Mouse (Mus musculus): ENCODE measurements around the gene Gpatch2l. TPM values are rescaled to one million over a fixed set of nuclear protein-coding genes. Genes with fewer than 3 reads are reported as not detected.

The Gpatch2l gene
- 10 to 100 TPM; 22.5 to 35.4 TPM for polyA plus RNA-seq (2017; shearing (Covaris generic))

DNA sequence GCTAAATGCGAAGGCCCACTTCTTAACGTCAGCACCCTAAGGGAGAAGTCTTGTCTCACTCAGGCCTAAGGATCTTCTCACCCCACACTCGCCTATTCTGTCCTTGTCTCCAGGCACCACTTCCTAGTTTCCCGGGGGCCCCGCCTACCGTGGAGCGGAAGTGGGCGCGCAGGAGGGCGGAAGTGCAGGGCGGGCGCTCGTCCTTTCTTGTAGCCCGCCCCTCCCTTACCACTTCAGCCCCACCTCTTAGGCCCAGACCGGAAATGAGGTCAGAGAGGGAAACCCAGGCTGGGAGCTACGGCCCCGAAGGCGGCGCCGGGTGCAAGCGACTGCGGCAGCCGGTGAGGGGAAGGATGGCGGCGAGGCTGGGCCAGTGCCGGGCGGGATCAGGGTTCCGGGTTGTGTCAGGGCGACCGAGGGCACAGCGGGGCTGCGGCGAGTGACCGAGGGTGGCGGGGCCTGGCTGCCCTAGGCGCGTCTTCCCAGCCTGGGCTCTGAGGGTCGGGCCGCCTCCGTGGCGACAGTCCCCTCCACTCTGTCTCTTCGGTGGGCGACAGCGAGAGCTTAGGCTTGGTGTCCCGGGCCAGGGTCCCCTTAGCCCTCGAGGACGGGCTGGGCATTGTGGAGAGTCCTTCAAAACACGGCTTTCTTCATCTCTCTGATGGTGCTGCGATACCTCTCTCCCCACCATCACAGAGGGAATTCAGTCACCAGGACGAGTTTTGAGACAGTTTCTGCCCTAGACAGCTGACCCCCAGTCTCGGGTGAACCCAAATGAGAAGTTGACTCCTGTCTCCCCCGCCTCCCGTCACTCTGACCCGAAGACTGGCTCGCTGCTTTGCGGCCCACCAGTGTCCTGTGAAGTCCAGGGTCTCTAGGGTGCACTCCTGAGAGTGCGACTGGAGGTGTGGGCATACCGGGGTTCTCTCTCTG, at the start of gene Gpatch2l:
Gene Gpatch2l, plus strand, starts transcription at position 255 of the 933 bp plus-strand sequence.
- peak; percentile 97 for ATAC-seq

DNA sequence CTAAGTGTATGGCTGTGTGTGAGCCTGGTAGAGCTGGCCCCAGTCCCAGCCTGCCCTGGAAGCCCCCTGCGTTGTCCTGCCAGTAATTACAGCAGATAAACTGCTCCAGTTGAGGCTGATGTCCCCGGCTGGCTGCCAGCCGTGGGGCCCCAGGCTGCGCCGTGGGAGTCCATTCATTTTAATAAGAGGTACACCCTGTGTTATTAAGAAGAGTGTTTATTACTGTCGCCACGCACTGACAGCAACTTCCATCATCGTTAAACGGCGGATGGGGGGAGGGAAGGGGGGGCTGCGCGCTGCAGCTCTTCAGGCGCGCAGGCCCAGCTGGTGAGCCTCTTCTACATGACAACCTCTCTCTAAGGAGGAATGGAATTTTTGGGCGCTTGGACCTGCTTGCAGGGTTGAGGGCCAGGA, 49.6 kb upstream of the Gpatch2l start:
- ATAC-seq: no peak

DNA sequence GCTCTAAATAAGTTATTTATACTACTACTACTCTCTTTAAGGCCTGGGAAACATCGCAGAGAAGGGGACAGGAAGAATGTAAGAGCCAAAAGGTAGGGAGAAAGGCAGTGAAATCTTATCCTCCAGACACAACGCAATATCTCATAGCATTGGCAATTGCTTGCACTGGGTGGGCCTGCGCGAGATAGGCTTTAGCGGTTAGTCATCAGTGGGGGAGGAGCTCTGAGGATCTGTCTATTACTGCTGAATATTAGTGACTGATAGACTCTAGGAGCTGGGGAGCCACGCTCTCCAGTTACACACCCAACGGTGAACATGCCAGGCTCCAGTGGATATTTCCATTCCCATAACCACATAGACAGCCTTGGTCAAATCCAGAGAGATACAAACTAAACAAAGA, 44.7 kb upstream of the Gpatch2l start:
- no peak for ATAC-seq

DNA sequence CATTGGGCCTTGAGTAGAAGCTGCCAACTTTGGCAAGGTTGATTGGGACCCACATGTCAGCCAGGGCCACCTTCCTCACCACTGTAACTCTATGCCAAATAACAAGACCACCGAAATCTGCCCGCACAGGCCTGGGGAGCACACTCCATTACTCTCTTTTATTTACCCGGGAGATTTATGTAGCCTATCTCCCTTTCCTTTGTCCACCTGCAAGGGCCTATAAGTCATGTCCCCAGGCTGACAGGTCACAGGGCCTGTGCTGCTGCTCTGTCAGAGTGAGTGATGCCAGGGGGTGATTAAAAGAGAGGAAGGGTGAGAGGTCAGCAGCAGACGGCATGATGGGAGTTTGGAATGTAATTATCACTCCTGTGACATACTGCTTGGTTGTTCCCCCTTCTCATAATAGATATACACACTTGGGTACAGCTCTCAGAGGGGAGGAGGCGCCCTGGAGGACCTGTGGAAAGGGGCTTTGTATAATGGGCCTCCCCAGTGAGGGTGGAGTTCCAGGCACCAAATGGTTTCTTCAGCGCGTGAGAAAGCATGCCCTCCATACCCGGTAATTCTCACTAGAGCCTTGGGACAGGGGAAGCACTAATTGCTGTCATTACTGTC, 38.1 kb upstream of the Gpatch2l start:
- no peak for ATAC-seq

DNA sequence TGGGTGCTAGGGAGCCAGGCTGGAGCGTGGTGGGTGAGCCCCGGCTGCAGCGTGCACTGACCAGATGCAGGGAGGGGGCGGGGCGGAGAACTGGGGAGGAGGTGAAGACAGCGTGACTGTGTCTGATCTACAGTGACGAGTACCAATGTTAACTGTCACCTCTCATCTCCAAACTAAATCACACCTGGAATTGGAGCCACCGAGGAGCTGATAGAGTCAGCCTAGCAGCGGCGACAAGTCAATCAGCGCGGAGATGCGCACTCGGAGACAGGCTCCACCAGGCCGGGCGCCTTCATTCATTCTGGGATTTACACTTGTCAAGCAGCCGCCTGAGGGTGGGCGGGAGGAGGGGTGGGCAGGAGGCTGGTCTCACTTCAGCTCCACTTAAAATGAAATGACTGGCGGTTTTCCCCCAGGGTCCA, 30.5 kb upstream of the Gpatch2l start:
- no peak for ATAC-seq

DNA sequence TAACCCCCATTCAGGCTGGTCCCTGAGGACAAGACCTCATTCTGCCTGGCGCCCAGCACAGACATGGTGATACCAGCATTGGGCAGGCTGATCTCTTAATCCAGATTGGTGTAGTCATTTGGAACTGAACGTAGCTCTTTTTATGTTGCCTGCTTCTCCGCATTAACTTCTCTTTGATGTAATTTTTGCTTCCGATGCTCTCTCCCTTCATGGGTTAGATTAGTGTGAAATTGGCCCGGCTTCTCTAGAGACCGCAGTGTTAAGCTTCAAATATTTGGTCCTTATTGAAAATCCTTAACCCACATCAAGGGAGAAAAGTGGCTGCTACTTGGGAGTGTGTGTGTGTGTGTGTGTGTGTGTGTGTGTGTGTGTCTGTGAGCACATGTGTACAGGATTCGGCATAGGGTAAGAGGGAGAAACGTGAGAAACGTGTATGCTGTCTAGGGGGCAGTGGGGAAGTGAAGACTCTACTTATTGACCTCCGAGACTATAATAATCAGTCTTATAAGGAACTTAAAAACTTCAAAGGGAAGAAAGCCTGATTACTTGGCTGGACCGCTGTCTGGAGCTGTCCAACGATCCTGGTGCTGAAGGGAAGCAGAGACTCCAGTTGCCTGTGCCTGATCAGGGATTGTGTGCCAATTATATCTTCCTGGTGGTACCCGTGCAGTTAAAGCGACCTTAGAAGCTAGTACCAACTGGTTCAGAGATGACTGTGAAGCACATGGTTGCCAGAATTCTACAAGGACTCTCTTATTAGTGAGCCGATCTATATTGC, 28.8 kb upstream of the Gpatch2l start:
- no peak for ATAC-seq

DNA sequence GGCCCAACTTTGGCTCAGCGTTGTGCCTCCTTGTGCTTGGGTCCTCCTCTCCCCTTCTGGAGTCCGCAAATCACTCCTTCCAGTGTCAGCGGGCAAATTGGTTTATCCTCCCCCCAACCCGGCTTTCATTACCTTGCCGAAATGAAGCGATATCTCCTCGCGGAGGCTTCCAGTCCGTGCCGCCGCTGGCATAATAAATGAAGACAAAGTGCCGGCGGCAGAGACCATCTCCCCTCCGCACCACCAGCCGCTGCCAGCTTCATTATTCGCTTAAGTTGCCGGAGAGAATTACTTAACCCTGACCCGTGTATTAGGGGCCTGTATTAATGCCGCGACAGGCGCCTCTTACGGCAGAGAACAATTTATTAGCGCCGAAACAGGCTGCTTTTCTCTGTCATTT, 27.5 kb upstream of the Gpatch2l start:
- ATAC-seq: no peak

DNA sequence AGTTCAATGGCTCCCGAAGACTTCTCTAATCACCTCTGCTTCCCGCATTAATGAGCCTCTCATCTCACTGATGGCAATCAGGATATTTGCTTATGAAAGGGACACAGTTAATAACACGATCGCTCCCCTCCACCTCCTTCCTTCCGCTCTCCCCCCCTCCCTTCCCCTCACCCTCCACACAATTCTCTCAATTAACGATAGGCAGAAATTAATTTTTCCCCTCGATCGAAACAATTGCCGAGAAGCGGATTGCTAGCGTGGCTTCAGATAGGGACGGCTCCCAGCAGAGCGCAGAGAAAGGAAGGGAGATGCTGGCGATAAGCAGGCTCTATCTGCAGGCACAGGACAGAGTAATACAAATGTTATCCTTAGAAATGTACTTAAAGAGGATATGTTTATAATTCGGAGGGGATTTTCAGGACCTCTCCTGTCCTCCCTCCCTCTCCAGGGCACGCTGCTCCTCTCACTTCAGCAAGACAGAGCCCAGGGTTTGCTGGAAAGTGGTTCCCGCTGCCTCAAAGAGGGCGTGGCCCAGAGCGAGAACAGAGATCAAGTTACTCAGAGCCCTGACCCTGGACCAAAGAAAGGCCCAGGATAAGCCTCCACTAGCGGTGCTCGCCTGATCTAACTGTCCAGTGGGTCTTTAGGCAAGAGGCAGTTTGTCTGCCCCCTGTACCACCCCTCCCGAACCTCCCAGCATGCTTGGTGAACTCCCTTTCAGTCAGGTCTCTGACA, 24.8 kb upstream of the Gpatch2l start:
- ATAC-seq: no peak

DNA sequence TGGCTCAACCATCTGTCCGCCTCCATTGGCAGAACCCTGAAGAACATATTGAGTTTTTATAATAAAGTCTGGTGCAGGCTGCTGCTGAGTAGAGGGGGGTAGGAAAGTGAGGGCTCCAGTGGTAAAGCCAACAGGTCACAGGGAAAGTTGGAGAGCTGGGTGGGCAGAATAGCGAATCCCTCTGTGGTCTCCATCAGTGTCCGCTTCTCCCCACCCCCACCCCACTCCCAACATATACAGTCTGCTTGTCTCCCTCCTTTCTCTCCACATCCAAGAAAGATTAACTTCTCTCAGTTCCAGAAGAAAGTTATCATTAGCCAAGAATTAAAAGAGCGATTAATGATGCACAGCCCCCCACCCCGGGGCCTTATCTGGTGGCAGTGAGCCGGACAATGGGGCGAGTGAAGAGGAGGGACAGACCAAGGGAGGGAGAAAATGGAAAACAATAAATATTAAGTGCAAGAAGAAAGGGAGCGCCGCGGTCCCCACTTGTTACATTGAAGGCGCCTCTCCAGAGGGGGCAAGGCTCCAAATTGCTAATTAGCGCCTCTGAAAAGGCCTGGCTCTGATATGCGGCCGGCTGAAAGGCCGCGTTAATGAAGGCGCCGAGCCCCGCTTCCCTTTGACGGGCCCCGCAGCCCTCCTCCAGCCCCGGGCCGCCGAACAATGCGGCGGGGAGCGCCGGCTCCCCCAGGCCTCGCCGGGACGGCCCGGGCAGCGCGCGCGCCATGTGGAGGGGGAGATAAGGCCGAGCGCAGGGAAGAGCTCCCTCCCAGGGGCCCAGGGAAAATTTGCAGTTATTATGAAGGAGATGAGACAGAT, 21.2 kb upstream of the Gpatch2l start:
- no peak for ATAC-seq

DNA sequence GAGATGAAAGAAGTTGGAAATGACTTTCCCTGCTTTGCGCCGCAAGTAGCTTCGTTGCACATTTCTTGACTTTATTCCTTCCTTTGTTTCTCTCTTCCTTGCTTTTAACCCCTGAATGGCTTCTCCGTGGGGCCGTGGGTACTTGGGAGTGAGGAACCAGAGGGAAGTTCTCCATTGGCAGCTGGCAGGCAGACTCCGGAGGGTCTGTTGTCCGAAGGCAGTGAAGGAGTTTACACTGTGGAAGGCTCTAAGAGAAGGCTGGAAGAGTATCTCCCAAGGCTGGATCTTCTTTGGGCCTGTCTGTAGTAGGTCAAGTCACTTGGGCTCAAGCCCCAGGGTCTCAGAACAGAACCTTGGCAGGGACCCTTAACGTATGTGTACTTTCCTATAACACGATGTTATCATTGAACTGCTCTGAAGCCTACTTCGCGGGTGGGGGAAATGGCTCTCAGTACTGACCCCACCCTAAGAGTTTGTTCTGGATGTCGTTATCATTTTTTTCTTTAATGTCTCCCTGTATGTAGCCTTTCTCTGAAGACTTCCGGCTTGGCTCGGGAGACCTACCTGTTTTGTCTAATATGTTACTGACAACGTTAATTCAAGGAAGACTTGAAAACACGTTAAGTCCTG, 20.5 kb upstream of the Gpatch2l start:
- ATAC-seq: no peak

DNA sequence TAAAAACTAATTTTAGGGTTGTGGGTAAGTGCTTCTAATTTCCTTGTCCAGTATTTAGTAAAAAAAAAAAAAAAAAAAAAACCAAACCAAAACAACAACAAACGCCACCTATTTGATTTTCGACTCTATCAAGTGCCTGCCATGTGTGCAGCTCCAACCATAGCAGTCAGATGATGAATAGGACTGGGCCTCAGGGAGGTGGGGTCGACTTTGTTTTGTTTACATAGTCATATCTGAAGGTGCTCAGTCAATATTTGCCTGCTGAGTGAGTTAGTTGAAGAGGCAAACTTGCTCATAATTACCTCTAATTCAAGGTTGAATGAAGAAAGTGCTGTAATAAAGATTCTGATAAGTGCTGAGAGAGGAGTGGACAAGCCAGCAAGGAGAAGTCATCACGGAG, 7.4 kb upstream of the Gpatch2l start:
- ATAC-seq: no peak

DNA sequence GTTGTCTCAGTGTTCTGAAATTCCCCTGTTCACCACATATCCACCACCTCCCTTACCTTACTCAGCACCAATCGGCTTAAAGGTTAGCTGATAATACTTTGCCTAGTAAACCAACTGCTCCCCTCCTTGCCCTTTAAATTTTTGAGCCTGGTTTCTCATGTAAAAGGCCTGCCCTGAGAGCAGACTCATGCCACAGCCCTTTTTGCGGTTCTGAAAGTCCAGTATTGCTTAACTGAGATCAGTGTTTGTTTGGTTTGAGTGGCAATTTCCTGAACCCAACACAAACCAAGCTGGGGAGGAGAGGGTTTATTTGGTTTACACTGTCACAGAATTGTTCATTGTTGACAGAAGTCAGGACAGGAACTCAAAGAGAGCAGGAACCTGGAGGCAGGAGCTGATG, 2.9 kb upstream of the Gpatch2l start:
- ATAC-seq: no peak

DNA sequence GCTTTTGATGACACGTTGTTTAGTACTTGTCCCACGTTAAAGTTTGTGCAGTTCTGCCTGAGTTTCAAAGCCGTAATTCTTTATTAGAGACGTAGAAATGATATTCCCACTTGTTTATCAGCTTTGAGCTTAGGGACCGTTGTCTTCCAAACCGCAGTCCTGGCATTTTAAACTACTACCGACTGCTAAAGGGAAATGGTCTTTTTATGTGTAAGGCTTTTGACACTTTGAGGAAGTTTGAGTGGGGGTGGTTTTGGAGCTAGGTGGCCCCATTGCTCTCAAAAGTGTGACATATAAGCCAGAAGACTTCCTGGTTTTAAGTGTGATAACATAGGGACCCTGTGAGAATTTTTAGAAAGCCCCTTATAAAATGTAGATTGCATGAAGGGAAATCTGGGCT, 905 bp downstream of the Gpatch2l start:
- no peak for ATAC-seq

DNA sequence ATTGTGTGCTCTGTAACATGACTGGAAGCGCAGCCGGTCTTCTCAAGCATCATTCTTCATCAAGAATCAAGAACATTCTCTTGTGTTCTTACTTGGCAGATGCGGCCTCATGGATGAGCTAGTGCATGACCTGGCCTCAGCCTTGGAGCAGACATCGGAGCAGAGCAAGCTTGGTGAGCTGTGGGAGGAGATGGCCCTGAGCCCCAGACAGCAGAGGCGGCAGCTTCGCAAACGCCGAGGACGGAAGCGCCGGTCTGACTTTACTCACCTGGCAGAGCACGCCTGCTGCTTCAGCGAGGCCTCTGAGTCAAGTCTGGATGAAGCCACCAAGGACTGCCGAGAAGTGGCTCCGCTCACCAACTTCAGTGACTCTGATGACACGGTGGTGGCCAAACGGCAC, 2.3 kb downstream of the Gpatch2l start:
- ATAC-seq: no peak

DNA sequence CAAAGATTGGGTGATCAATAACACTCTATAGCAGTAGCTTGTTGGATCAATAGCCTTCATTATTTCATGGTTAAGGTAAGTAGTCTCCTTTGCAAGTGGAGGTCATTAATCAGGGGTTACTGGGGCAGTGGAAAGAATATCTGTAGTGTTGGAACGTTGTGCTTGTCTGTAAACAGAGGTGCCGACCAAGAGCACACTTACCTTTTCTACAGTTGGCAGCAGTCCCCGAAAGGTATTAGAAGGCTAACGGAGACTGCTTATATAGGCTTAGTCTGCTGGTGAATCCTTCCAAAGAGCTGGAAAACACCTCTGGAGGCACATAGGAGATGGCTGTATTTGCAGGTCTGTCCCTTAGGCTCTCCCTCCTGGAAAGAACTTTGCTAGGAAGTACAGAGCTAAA, 8.5 kb downstream of the Gpatch2l start:
- no peak for ATAC-seq

DNA sequence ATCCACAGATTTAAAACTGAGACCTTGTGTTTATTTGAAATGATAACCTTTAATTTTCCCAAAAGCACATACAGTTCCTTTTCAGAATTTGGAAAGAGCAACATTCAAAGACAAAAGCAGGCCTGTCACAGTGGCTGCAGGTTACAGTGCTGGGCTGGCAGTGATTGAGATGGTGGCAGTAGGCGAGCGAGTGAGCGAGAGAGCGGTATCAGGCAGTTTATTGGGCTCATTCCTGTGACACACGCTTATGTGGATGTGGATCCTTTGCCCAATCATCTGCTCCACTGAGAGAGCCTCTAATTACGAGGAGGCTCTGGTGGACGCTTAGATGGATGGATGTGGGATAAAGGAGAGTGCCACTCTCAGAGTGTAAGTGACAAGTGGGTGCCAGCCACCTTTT, 13.3 kb downstream of the Gpatch2l start:
- ATAC-seq: no peak

DNA sequence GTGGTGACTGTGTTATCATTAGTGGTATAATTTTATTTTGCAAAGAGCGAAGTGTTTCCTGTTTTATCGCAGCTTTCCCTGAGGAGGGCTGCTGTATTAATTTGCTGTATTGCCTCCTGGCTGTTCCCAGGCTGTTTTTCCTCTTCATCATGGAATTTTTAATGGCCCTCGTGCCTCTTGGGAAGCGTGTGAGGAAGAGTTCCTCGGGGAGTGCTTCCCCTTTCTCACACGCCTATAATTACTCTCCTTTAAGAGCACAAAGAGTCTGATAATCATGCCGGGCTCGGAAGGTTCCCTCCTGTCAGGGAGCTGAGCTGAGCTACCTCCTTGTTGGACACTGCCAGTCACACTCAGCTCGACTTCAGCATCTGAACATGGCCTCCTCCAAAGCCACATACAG, 30.0 kb downstream of the Gpatch2l start:
- ATAC-seq: no peak

DNA sequence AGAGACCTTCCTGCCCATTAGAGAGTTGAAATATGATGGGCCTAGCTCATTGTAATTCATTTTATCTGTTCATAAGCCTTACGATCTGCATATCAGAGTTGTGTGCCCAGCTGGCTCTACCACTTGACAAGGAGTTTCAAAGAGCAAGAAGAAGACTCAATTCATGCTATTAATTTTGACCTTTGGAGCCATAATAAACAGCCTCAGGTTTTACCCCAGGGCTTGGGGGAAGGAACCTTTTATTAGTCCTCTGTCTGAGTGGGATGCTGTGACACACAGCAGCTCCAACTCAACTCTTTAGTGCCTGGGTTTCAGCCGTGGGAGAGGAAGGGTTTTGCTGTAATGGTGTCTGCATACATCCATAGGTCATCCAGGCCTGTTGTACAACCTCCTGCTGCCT, 32.6 kb downstream of the Gpatch2l start:
- ATAC-seq: no peak

DNA sequence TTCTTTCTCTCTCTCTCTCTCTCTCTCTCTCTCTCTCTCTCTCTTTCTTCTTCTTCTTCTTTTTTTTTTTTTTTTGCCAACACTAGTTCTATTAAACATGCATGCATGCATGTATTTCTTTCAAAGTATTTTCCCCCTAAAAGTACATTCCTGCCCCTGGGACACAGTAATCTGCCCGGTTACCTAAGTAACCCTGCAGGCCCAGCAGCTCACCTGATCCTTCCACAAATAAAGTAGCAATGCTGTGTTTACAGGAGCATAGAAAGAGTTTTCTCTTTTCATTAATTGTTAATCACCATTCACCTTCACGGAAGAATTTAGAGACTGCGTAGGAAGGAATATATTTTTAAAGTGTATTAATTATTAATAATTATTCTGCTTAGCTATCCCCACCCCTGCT, 34.1 kb downstream of the Gpatch2l start:
- ATAC-seq: no peak

DNA sequence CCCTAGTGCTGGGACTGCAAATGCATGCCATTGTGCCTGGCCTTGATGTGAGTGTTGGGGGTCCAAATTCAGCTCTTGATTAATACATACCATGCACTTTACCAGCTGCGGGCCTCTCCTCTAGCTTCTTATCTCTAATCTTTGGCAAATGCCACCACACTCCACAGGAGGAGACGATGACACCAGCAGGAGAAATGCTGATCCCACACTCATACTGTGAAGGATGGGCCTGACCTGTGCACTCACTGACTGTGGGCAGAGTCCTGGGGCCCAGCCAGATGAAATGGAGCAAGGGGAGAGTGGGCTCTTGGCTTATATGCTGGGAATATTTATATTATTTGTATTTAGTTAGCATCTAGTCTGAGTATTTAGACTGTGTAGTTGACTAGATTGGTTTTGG, 34.8 kb downstream of the Gpatch2l start:
- ATAC-seq: no peak

DNA sequence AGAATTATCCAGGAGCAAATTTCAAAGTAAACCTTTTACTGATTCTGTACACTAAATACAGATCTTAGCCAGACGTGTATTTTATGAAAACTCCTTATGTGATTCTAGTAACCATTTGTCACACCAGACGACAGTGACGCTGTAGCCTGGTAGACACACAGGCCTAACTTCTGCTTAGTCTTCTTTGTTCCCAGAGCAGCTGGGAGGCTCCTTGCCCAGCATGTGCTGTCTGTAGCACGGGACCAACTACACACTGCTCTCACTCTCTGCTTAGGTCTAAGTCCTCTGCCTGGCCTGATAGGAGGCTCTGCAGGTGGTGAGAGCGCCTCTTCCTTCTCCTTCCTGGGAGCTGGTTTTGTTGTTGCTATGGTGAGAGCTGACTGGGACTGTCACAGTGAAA, 35.2 kb downstream of the Gpatch2l start:
- no peak for ATAC-seq

Measured in CD4-positive, CD25-positive, alpha-beta regulatory T cell, adult 4 months (primary cell).